Mouse (Mus musculus): ENCODE measurements around the gene Nlrx1. TPM values are rescaled to one million over a fixed set of nuclear protein-coding genes. Genes with fewer than 3 reads are reported as not detected.

Gene Nlrx1
- polyA plus RNA-seq, 1 experiment = 7.2 TPM

DNA sequence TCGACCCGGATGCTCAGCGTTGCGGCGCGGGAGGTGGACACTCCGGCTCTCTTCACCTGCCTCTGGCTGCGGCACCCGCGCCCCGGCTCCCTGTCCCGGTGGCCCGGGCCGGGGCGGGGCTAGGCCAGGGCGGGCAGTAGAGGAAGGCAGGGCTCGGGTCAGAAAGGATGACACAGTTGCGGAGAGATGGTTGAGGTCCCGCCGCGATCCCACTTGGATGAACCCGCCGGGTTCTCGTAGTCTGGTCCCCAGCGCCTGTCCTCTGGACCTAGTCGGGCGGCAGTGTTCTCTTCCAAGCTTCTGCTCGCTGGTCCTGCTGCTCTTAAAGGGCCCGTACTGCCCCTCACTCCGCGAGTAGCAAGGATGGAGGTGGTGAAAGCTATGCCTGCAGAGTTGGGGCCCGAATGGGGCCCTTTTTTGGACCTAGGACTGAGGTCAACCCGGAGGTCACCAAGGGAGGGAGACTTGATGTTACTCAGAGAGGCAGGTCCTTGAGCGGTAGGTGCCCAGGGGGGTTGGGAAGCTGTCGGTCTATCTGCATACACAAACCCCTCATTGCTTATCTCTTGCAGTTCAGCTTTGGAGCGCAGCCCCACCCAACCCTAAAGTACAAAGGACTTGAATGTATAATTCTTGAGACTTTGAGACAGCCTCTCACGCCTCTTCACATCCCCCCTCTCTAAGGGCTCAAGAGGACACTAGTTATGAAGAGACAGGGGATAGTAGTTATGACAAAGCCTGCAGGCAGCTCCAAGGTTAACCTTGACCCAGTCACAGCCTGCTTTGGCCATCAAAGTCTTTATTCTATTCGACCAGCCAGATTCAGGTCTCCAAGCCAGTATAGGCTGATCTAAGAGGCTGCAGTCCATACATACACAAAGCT lies 19.9 kb upstream of the Nlrx1 start, which contains the start of gene Abcg4:
Gene Abcg4, minus strand, starts transcription at position 540 of the 883 bp plus-strand sequence.
- H3K4me3 ChIP-seq = no peak within 1 kb of the TSS
- H3K4me2 ChIP-seq (ENCODE audit: low read depth) = no peak within 1 kb of the TSS
- TF ChIP-seq POLR2A (IDR thresholded peaks at IDR 0.05; ENCODE audit: insufficient read length, low read depth) = no peak
- TF ChIP-seq REST (IDR thresholded peaks at IDR 0.05; ENCODE audit: insufficient read depth, insufficient read length) = no peak
- TF ChIP-seq CEBPB (IDR thresholded peaks at IDR 0.05; ENCODE audit: insufficient read depth, poor library complexity, severe bottlenecking) = no peak
- no peak for TF ChIP-seq USF1 (IDR thresholded peaks at IDR 0.05; ENCODE audit: low read depth)
- peaks cover 31% of the 10 kb centered on the region for H3K36me3 ChIP-seq (ENCODE audit: control insufficient read depth, insufficient read depth)
- H3K79me2 ChIP-seq (ENCODE audit: control insufficient read depth, insufficient read depth) = no peaks in the 10 kb centered on the region
- no peak within 1 kb of the TSS for H3ac ChIP-seq (ENCODE audit: control insufficient read depth, insufficient read length)
- H3K27me3 ChIP-seq (ENCODE audit: control insufficient read depth, insufficient read depth, insufficient read length) = no peaks in the 10 kb centered on the region

DNA sequence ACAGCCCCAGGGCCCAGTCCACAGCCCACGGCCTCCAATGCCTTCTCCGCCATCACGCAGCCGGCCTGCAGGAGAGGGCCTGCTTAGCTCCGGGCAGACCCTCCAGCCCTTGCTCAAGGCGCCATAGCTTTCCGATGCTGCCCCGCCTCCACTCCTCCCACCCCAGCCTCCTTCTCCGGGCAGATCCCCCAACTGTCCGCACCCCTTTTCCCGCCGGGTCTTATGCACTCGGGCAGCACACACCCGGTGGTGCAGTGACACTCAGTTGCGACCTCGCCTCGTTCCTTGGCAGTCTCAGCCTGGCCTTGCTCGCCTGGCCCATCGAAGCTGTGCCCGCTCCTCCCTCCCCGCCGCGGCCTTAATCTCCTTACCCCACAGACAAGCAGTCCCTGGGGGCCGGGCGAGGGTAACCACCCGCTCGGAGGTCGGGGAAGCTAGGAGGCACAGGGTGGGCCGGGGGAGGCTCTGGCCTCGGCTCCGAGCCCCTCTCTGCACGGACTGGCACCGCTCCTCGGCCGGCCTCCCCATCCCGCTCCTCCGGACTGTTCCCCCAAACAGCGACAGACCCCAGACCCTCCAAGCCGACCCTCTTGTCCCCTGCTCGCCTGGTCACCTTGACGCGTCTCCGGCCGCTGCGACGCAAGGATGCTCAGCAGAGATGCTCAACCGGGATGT lies 19.1 kb upstream of the Nlrx1 start:
- no peak for TF ChIP-seq TCF3 (IDR thresholded peaks at IDR 0.05; ENCODE audit: insufficient read length, low read depth)
- TF ChIP-seq POLR2AphosphoS2 (IDR thresholded peaks at IDR 0.05; ENCODE audit: insufficient read length, low read depth) = peak; percentile 19
- TF ChIP-seq POLR2A (IDR thresholded peaks at IDR 0.05; ENCODE audit: insufficient read length, low read depth) = no peak
- Histone ChIP-seq H3ac (ENCODE audit: control insufficient read depth, insufficient read length) (no peak overlapping the region), H3K27me3 (ENCODE audit: control insufficient read depth, insufficient read depth, insufficient read length) (no peaks in the 10 kb centered on the region)

DNA sequence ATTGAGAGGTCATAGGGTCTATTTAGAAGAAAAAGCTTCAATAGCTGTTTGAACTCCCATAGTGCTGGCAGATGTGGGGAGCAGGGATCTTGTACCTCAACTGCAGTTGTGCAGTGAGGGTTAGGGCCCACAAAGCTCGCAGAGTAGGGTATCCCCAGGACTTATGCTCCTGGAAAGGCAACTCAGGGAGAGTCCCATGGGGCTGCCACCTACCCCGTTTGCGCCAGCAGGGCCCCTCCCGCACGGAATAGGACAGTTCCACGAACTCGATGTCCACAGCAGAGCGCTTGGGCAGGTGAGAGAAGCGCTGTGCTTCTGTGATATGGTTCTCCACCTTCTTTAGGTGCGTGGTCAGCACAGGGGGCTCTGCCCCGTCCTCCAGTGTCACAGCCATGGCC lies 18.6 kb upstream of the Nlrx1 start:
- Histone ChIP-seq H3K79me2 (ENCODE audit: control insufficient read depth, insufficient read depth) (no peaks in the 10 kb centered on the region), H3K36me3 (ENCODE audit: control insufficient read depth, insufficient read depth) (peaks cover 19% of the 10 kb centered on the region), H3ac (ENCODE audit: control insufficient read depth, insufficient read length) (no peak overlapping the region), H3K4me3 (no peak overlapping the region), H3K27me3 (ENCODE audit: control insufficient read depth, insufficient read depth, insufficient read length) (no peaks in the 10 kb centered on the region), H3K4me2 (ENCODE audit: low read depth) (no peak overlapping the region)
- TF ChIP-seq TCF12 (IDR thresholded peaks at IDR 0.05; ENCODE audit: insufficient read depth, poor library complexity, severe bottlenecking) (no peak), TCF3 (IDR thresholded peaks at IDR 0.05; ENCODE audit: insufficient read length, low read depth) (no peak), MAX (IDR thresholded peaks at IDR 0.05; ENCODE audit: low read depth) (no peak), POLR2A (IDR thresholded peaks at IDR 0.05; ENCODE audit: insufficient read length, low read depth) (no peak), REST (IDR thresholded peaks at IDR 0.05; ENCODE audit: insufficient read depth, insufficient read length) (no peak), POLR2AphosphoS2 (IDR thresholded peaks at IDR 0.05; ENCODE audit: insufficient read length, low read depth) (no peak), MYOG (IDR thresholded peaks at IDR 0.05; ENCODE audit: control insufficient read depth in 1 of 3, insufficient read depth in 1 of 3, insufficient read length in 2 of 3, low read depth in 2 of 3) (no peak), MYOD1 (IDR thresholded peaks at IDR 0.05; ENCODE audit: control insufficient read depth in 1 of 3, insufficient read length in 2 of 3, low read depth in 2 of 3) (no peak), CEBPB (IDR thresholded peaks at IDR 0.05; ENCODE audit: insufficient read depth, poor library complexity, severe bottlenecking) (no peak), USF1 (IDR thresholded peaks at IDR 0.05; ENCODE audit: low read depth) (no peak), SRF (IDR thresholded peaks at IDR 0.05; ENCODE audit: control insufficient read depth, insufficient read length, low read depth) (no peak), E2F4 (IDR thresholded peaks at IDR 0.05; ENCODE audit: insufficient read depth) (no peak)

More for the DNA sequence above, 19.1 kb upstream of the Nlrx1 start:
- Histone ChIP-seq H3K36me3 (ENCODE audit: control insufficient read depth, insufficient read depth) (peaks cover 24% of the 10 kb centered on the region), H3K79me2 (ENCODE audit: control insufficient read depth, insufficient read depth) (no peaks in the 10 kb centered on the region), H3K4me2 (ENCODE audit: low read depth) (no peak overlapping the region), H3K4me3 (no peak overlapping the region)

DNA sequence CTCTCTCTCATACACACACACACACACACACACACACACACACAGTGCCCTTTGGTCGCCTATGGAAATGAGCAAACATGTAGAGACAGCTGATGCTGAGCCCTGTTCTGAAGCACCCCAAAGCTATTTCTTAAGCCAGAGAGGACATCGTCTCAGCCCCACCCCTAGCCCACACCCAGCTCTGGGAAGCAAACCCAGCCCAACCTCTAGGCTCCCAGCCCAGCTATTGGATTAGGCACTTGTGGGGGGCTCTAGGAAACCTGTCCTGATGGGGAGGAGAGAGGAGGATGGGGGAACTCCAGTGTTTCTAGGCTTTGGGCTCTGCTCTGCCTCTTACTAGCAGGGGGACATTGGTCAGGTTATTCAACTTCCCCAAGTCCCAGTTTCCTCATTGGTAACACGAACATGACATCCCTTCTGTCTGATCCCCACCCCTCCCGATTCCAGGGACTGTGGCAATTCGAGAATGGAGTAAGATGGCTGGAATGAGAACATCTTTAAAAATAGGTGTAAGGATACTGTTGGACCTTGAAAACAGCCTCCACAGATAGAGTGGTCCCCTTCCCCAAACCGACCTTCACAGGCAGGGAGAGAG lies 18.0 kb upstream of the Nlrx1 start:
- no peak for TF ChIP-seq TCF3 (IDR thresholded peaks at IDR 0.05; ENCODE audit: insufficient read length, low read depth)
- TF ChIP-seq REST (IDR thresholded peaks at IDR 0.05; ENCODE audit: insufficient read depth, insufficient read length) = no peak
- TF ChIP-seq USF1 (IDR thresholded peaks at IDR 0.05; ENCODE audit: low read depth) = no peak
- no peak for TF ChIP-seq POLR2A (IDR thresholded peaks at IDR 0.05; ENCODE audit: insufficient read length, low read depth)
- TF ChIP-seq MYOG (IDR thresholded peaks at IDR 0.05; ENCODE audit: control insufficient read depth in 1 of 3, insufficient read depth in 1 of 3, insufficient read length in 2 of 3, low read depth in 2 of 3) = no peak
- no peak for TF ChIP-seq MYOD1 (IDR thresholded peaks at IDR 0.05; ENCODE audit: control insufficient read depth in 1 of 3, insufficient read length in 2 of 3, low read depth in 2 of 3)
- TF ChIP-seq TCF12 (IDR thresholded peaks at IDR 0.05; ENCODE audit: insufficient read depth, poor library complexity, severe bottlenecking) = no peak
- TF ChIP-seq E2F4 (IDR thresholded peaks at IDR 0.05; ENCODE audit: insufficient read depth) = no peak
- TF ChIP-seq SRF (IDR thresholded peaks at IDR 0.05; ENCODE audit: control insufficient read depth, insufficient read length, low read depth) = no peak
- no peak for TF ChIP-seq CEBPB (IDR thresholded peaks at IDR 0.05; ENCODE audit: insufficient read depth, poor library complexity, severe bottlenecking)
- no peak for TF ChIP-seq MAX (IDR thresholded peaks at IDR 0.05; ENCODE audit: low read depth)
- TF ChIP-seq POLR2AphosphoS2 (IDR thresholded peaks at IDR 0.05; ENCODE audit: insufficient read length, low read depth) = no peak
- Histone ChIP-seq H3K36me3 (ENCODE audit: control insufficient read depth, insufficient read depth) (peaks cover 14% of the 10 kb centered on the region), H3K27me3 (ENCODE audit: control insufficient read depth, insufficient read depth, insufficient read length) (no peaks in the 10 kb centered on the region), H3K4me3 (no peak overlapping the region), H3K4me2 (ENCODE audit: low read depth) (no peak overlapping the region), H3ac (ENCODE audit: control insufficient read depth, insufficient read length) (no peak overlapping the region), H3K79me2 (ENCODE audit: control insufficient read depth, insufficient read depth) (no peaks in the 10 kb centered on the region)

All from myocyte (in vitro differentiated cells).